In the genomic region with DNA sequence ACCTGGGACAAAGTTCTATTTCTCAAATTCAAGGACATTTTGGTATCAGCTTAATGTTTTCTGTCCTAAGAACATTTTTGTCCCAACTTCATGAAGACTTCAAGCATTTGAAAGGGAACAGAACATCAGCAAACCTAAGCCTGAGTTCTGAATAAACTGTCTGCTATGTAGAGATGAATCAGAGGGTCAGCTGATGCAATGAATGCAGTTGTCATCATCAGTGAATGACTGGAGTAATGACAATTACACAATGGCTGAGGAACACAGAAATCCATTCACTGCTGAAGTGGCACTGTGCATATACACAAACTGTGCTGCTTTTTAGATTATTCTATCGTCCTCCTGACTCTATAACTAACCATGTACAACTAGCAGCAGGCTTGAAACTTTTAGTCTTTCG, we compare ENCODE assay signal across 17 mouse cellular contexts. TPM values are rescaled to one million over a fixed set of nuclear protein-coding genes. Genes with fewer than 3 reads are reported as not detected.
"Had no signal": no experiment of that assay in that cellular context is flagged by ENCODE, and none has a peak within 500 bp of the region (broad histone marks: within the 10 kb centered on the region; RNA-seq: fewer than 3 reads in every experiment).

No protein-coding gene starts in this region.

- H3K4me1 ChIP-seq: kidney, embryonic 15.5 days; limb, embryonic 15.5 days; liver, embryonic 12.5 days; lung, embryonic 15.5 days; midbrain, embryonic 12.5 days; stomach, embryonic 15.5 days had no signal

- H3K4me2 ChIP-seq: kidney, embryonic 15.5 days; limb, embryonic 15.5 days; liver, embryonic 12.5 days; lung, embryonic 15.5 days; midbrain, embryonic 12.5 days; stomach, embryonic 15.5 days had no signal

- H3K9me3 ChIP-seq: kidney, embryonic 15.5 days; limb, embryonic 15.5 days; liver, embryonic 12.5 days; lung, embryonic 15.5 days; midbrain, embryonic 12.5 days; stomach, embryonic 15.5 days had no signal

- H3K9ac ChIP-seq: kidney, embryonic 15.5 days; limb, embryonic 15.5 days; liver, embryonic 12.5 days; lung, embryonic 15.5 days; midbrain, embryonic 12.5 days; stomach, embryonic 15.5 days had no signal

- ATAC-seq: liver, embryonic 12.5 days; midbrain, embryonic 16.5 days had no signal

- H3K27me3 ChIP-seq: kidney, embryonic 15.5 days; limb, embryonic 15.5 days; liver, embryonic 12.5 days; lung, embryonic 15.5 days; midbrain, embryonic 12.5 days; stomach, embryonic 15.5 days had no signal

- H3K4me3 ChIP-seq: kidney, embryonic 15.5 days; left cerebral cortex, adult 2 months; limb, embryonic 15.5 days; liver, embryonic 12.5 days; lung, embryonic 15.5 days; midbrain, embryonic 12.5 days; stomach, embryonic 15.5 days had no signal

- H3K36me3 ChIP-seq: kidney, embryonic 15.5 days; limb, embryonic 15.5 days; liver, embryonic 12.5 days; lung, embryonic 15.5 days; midbrain, embryonic 12.5 days; stomach, embryonic 15.5 days had no signal

- H3K27ac ChIP-seq: kidney, embryonic 15.5 days; left cerebral cortex, adult 2 months; limb, embryonic 15.5 days; liver, embryonic 12.5 days; lung, embryonic 15.5 days; midbrain, embryonic 12.5 days; stomach, embryonic 15.5 days had no signal

- DNase-seq: kidney, adult 2 months; kidney, postnatal 14 days; right cerebral cortex, postnatal 14 days; thymus, postnatal 4 days had no signal

RNA-seq across cellular contexts. Expression of gene Gm11114, which starts 38.5 kb away (rescaled TPM):
- polyA plus RNA-seq: kidney, adult 2 months; kidney, embryonic 15.5 days; large intestine, adult 2 months; limb, embryonic 11.5 days; limb, embryonic 15.5 days; liver, embryonic 12.5 days; liver, embryonic 16.5 days; lung, embryonic 15.5 days; midbrain, embryonic 12.5 days; midbrain, embryonic 16.5 days; neural tube, embryonic 14.5 days; spleen, adult 2 months; stomach, embryonic 15.5 days had no signal
